Mouse (Mus musculus): ENCODE measurements around the gene Sorbs2. TPM values are rescaled to one million over a fixed set of nuclear protein-coding genes. Genes with fewer than 3 reads are reported as not detected.

Gene Sorbs2
- total RNA-seq, 1 experiment: 2.1 TPM

- Histone ChIP-seq H3K9ac (ENCODE audit: insufficient read depth, low read depth, low read length, poor library complexity, severe bottlenecking) (no peak overlapping the region), H3K9me3 (ENCODE audit: control insufficient read depth, insufficient read depth, low read depth, low read length) (no peaks in the 10 kb centered on the region), H3K36me3 (ENCODE audit: control insufficient read depth, insufficient read depth, low read length, poor library complexity, severe bottlenecking) (no peaks in the 10 kb centered on the region), H3K27ac (ENCODE audit: insufficient read depth, low read depth, low read length, poor library complexity, severe bottlenecking) (no peak overlapping the region), H3K4me1 (ENCODE audit: control insufficient read depth in 2 of 2, insufficient read depth in 2 of 2, low read length in 2 of 2, poor library complexity in 1 of 2) (no peaks in the 10 kb centered on the region), H3K4me3 (ENCODE audit: insufficient read depth in 1 of 2, low read depth in 1 of 2, low read length in 2 of 2, poor library complexity in 1 of 2, severe bottlenecking in 1 of 2) (no peak overlapping the region)
- DNase-seq (ENCODE audit: low read depth, low spot score): no peak
- TF ChIP-seq CHD2 (IDR thresholded peaks at IDR 0.05; ENCODE audit: low read depth, low read length) (no peak), ZC3H11A (IDR thresholded peaks at IDR 0.05; ENCODE audit: borderline replicate concordance, low read depth, low read length) (no peak), ZNF384 (IDR thresholded peaks at IDR 0.05; ENCODE audit: low read depth, low read length) (no peak), HCFC1 (IDR thresholded peaks at IDR 0.05; ENCODE audit: borderline replicate concordance, insufficient read depth, low read length) (no peak), MAFK (IDR thresholded peaks at IDR 0.05; ENCODE audit: insufficient read depth, low read depth, low read length) (no peak)
- in situ Hi-C loops (cut with MboI; ENCODE audit: low sequenced_read_pairs in 2 of 2, unreplicated experiment in 2 of 2): no loop called here
Measured at GRCm38 (mm10) chr8:45649966-45650365, 142.4 kb downstream of the Sorbs2 start.

GRCm38 (mm10) chr8:45658021-45658420, 150.4 kb downstream of the Sorbs2 start:
- peaks cover 0 to 2% of the 10 kb centered on the region in 2 experiments; a peak in 1 of 4 replicates for H3K4me1 ChIP-seq (ENCODE audit: control insufficient read depth in 2 of 2, insufficient read depth in 2 of 2, low read length in 2 of 2, poor library complexity in 1 of 2)
- H3K27ac ChIP-seq (ENCODE audit: insufficient read depth, low read depth, low read length, poor library complexity, severe bottlenecking): no peak overlapping the region
- no peak overlapping the region for H3K4me3 ChIP-seq (ENCODE audit: insufficient read depth in 1 of 2, low read depth in 1 of 2, low read length in 2 of 2, poor library complexity in 1 of 2, severe bottlenecking in 1 of 2)
- no peaks in the 10 kb centered on the region for H3K9me3 ChIP-seq (ENCODE audit: control insufficient read depth, insufficient read depth, low read depth, low read length)
- in situ Hi-C loops (cut with MboI; ENCODE audit: low sequenced_read_pairs in 2 of 2, unreplicated experiment in 2 of 2): no loop called here
- no peak for DNase-seq (ENCODE audit: low read depth, low spot score)
- no peaks in the 10 kb centered on the region for H3K36me3 ChIP-seq (ENCODE audit: control insufficient read depth, insufficient read depth, low read length, poor library complexity, severe bottlenecking)
- TF ChIP-seq MAFK (IDR thresholded peaks at IDR 0.05; ENCODE audit: insufficient read depth, low read depth, low read length): no peak
- H3K9ac ChIP-seq (ENCODE audit: insufficient read depth, low read depth, low read length, poor library complexity, severe bottlenecking): no peak overlapping the region

GRCm38 (mm10) chr8:45658458-45659325, 151.1 kb downstream of the Sorbs2 start:
- Histone ChIP-seq H3K9me3 (ENCODE audit: control insufficient read depth, insufficient read depth, low read depth, low read length) (no peaks in the 10 kb centered on the region), H3K36me3 (ENCODE audit: control insufficient read depth, insufficient read depth, low read length, poor library complexity, severe bottlenecking) (no peaks in the 10 kb centered on the region), H3K9ac (ENCODE audit: insufficient read depth, low read depth, low read length, poor library complexity, severe bottlenecking) (no peak overlapping the region), H3K27ac (ENCODE audit: insufficient read depth, low read depth, low read length, poor library complexity, severe bottlenecking) (no peak overlapping the region), H3K4me3 (ENCODE audit: insufficient read depth in 1 of 2, low read depth in 1 of 2, low read length in 2 of 2, poor library complexity in 1 of 2, severe bottlenecking in 1 of 2) (0 out of 4 replicates have a peak overlapping the region, but pooled peaks of 1 of the 2 experiments have one; percentile 36), H3K4me1 (ENCODE audit: control insufficient read depth in 2 of 2, insufficient read depth in 2 of 2, low read length in 2 of 2, poor library complexity in 1 of 2) (peaks cover 0 to 2% of the 10 kb centered on the region in 2 experiments; a peak in 1 of 4 replicates)
- in situ Hi-C loops (cut with MboI; ENCODE audit: low sequenced_read_pairs in 2 of 2, unreplicated experiment in 2 of 2): no loop called here
- DNase-seq (ENCODE audit: low read depth, low spot score): no peak
- no peak for TF ChIP-seq CHD2 (IDR thresholded peaks at IDR 0.05; ENCODE audit: low read depth, low read length)

GRCm38 (mm10) chr8:45659473-45659872, 151.9 kb downstream of the Sorbs2 start:
- Histone ChIP-seq H3K36me3 (ENCODE audit: control insufficient read depth, insufficient read depth, low read length, poor library complexity, severe bottlenecking) (no peaks in the 10 kb centered on the region), H3K27ac (ENCODE audit: insufficient read depth, low read depth, low read length, poor library complexity, severe bottlenecking) (no peak overlapping the region), H3K4me1 (ENCODE audit: control insufficient read depth in 2 of 2, insufficient read depth in 2 of 2, low read length in 2 of 2, poor library complexity in 1 of 2) (peaks cover 0 to 2% of the 10 kb centered on the region in 2 experiments; a peak in 1 of 4 replicates), H3K4me3 (ENCODE audit: insufficient read depth in 1 of 2, low read depth in 1 of 2, low read length in 2 of 2, poor library complexity in 1 of 2, severe bottlenecking in 1 of 2) (no peak overlapping the region), H3K9ac (ENCODE audit: insufficient read depth, low read depth, low read length, poor library complexity, severe bottlenecking) (no peak overlapping the region), H3K9me3 (ENCODE audit: control insufficient read depth, insufficient read depth, low read depth, low read length) (no peaks in the 10 kb centered on the region)
- TF ChIP-seq CHD2 (IDR thresholded peaks at IDR 0.05; ENCODE audit: low read depth, low read length) (no peak), HCFC1 (IDR thresholded peaks at IDR 0.05; ENCODE audit: borderline replicate concordance, insufficient read depth, low read length) (no peak), ZC3H11A (IDR thresholded peaks at IDR 0.05; ENCODE audit: borderline replicate concordance, low read depth, low read length) (no peak), MAFK (IDR thresholded peaks at IDR 0.05; ENCODE audit: insufficient read depth, low read depth, low read length) (no peak), ZNF384 (IDR thresholded peaks at IDR 0.05; ENCODE audit: low read depth, low read length) (no peak)
- DNase-seq (ENCODE audit: low read depth, low spot score): no peak
- in situ Hi-C loops (cut with MboI; ENCODE audit: low sequenced_read_pairs in 2 of 2, unreplicated experiment in 2 of 2): no loop called here

GRCm38 (mm10) chr8:45660570-45660969, 153.0 kb downstream of the Sorbs2 start:
- in situ Hi-C loops (cut with MboI; ENCODE audit: low sequenced_read_pairs in 2 of 2, unreplicated experiment in 2 of 2): no loop called here
- H3K9me3 ChIP-seq (ENCODE audit: control insufficient read depth, insufficient read depth, low read depth, low read length): no peaks in the 10 kb centered on the region
- TF ChIP-seq MAFK (IDR thresholded peaks at IDR 0.05; ENCODE audit: insufficient read depth, low read depth, low read length) (no peak), HCFC1 (IDR thresholded peaks at IDR 0.05; ENCODE audit: borderline replicate concordance, insufficient read depth, low read length) (no peak), ZC3H11A (IDR thresholded peaks at IDR 0.05; ENCODE audit: borderline replicate concordance, low read depth, low read length) (no peak), ZNF384 (IDR thresholded peaks at IDR 0.05; ENCODE audit: low read depth, low read length) (no peak), CHD2 (IDR thresholded peaks at IDR 0.05; ENCODE audit: low read depth, low read length) (no peak)
- H3K9ac ChIP-seq (ENCODE audit: insufficient read depth, low read depth, low read length, poor library complexity, severe bottlenecking): no peak overlapping the region
- H3K4me1 ChIP-seq (ENCODE audit: control insufficient read depth in 2 of 2, insufficient read depth in 2 of 2, low read length in 2 of 2, poor library complexity in 1 of 2): peaks cover 0 to 2% of the 10 kb centered on the region in 2 experiments; a peak in 1 of 4 replicates
- no peak overlapping the region for H3K4me3 ChIP-seq (ENCODE audit: insufficient read depth in 1 of 2, low read depth in 1 of 2, low read length in 2 of 2, poor library complexity in 1 of 2, severe bottlenecking in 1 of 2)
- no peak for DNase-seq (ENCODE audit: low read depth, low spot score)
- no peak overlapping the region for H3K27ac ChIP-seq (ENCODE audit: insufficient read depth, low read depth, low read length, poor library complexity, severe bottlenecking)
- H3K36me3 ChIP-seq (ENCODE audit: control insufficient read depth, insufficient read depth, low read length, poor library complexity, severe bottlenecking): no peaks in the 10 kb centered on the region

Data from ES-E14 (cell line).